ENCODE assay signal across 8 mouse cellular contexts in the genomic region with DNA sequence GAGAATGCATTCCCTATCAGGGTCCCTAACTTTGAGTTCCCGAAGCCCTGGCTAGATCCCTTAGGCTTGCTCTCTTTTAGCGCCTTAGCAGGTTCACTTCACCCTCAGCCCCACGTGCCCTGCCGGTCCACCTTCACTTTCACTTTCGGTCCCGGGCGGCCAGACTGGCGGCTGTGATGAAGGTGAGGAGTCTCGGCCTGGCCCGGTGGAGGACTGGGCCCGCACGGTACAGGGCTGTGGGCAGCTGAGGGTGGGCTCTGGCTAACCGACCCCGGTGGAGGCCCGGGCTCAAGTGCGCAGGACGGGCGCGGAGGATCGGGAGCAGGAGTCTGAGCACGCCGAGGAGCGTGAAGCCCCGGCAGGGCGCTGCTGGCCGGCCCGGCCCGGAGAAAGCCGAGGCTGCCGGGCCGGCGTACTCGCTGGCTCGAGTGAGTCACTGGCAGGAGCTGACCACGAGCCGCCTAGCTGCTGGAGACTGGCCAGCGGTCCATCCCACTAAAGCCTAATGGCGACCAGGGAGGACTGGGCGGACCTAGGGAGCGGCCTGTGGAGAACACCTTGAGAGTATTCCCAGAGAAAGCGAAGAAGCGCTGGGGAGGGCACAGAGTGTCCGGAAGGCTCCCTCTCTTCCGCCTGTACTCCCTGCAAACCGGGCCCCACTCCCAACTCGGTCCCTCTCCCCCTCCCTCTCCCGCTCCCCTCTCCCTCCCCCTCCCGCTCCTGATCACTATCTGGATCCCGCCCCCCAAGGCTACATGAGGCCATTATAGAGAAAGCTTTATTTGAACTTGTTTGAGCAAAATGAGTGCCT. TPM values are rescaled to one million over a fixed set of nuclear protein-coding genes. Genes with fewer than 3 reads are reported as not detected.
DNase-seq lines count a peak whose midpoint lies in the region; ATAC-seq and TF ChIP-seq lines count a peak whose summit lies in the region.

No protein-coding gene starts in this region.

- peak overlapping the region; percentile 81 for H3K9ac ChIP-seq in forebrain, embryonic 16.5 days (replicated peaks; ENCODE audit: low read depth, low read length)
- H3K9ac ChIP-seq in neural tube, embryonic 14.5 days (replicated peaks; ENCODE audit: low read depth, low read length): peak overlapping the region; percentile 76

- TF ChIP-seq POLR2A in testis, adult 2 months (IDR thresholded peaks at IDR 0.05; ENCODE audit: control insufficient read depth, low read depth, low read length): peak; percentile 44; the same call in 1 of the 2 replicates

- peak; percentile 64 for ATAC-seq in G1E (ENCODE audit: extremely low read depth, insufficient number of reproducible peaks, low FRiP score, poor library complexity, severe bottlenecking)
- peak; percentile 89 for ATAC-seq in forebrain, embryonic 16.5 days
- ATAC-seq in neural tube, embryonic 14.5 days (ENCODE audit: low read depth): peak; percentile 88

- intact Hi-C loops in heart, postnatal 25 days (cut with DNase I): loop anchor here (2.0 kb wide), 1 partner anchor 215 kb away; no protein-coding TSS in a partner anchor

- peak overlapping the region; percentile 93 for H3K4me2 ChIP-seq in forebrain, embryonic 16.5 days (ENCODE audit: low read length)
- H3K4me2 ChIP-seq in neural tube, embryonic 14.5 days (ENCODE audit: low read depth, low read length): peak overlapping the region; percentile 65

- no peaks in the 10 kb centered on the region for H3K9me3 ChIP-seq in G1E (replicated peaks)
- H3K9me3 ChIP-seq in forebrain, embryonic 16.5 days (ENCODE audit: control insufficient read depth, low read length): no peaks in the 10 kb centered on the region
- H3K9me3 ChIP-seq in neural tube, embryonic 14.5 days (ENCODE audit: control insufficient read depth, low read length): no peaks in the 10 kb centered on the region

- peak overlapping the region; percentile 94 for H3K4me3 ChIP-seq in G1E (ENCODE audit: low read depth, low read length)
- peak overlapping the region; percentile 85 for H3K4me3 ChIP-seq in forebrain, embryonic 16.5 days (replicated peaks; ENCODE audit: low read length)
- H3K4me3 ChIP-seq in neural tube, embryonic 14.5 days (ENCODE audit: low read depth, low read length): peak overlapping the region; percentile 74
- H3K4me3 ChIP-seq in testis, adult 2 months (ENCODE audit: control insufficient read depth, low read depth, low read length): peak overlapping the region; percentile 88

- peak; percentile 59 for DNase-seq in G1E (ENCODE audit: low spot score)
- peak; percentile 85 to 87 for DNase-seq in cerebellum, adult 18-20 months
- DNase-seq in heart, postnatal 25 days (ENCODE audit: low spot score): peak; percentile 69
- peak; percentile 32 to 69 for DNase-seq in layer of hippocampus, adult 18-20 months (ENCODE audit: low spot score in 2 of 2)
- peak; percentile 86 to 89 for DNase-seq in lung, adult 18-20 months

- no peaks in the 10 kb centered on the region for H3K36me3 ChIP-seq in G1E (replicated peaks)
- H3K36me3 ChIP-seq in forebrain, embryonic 16.5 days (ENCODE audit: control insufficient read depth, insufficient read depth): no peaks in the 10 kb centered on the region
- no peaks in the 10 kb centered on the region for H3K36me3 ChIP-seq in neural tube, embryonic 14.5 days (ENCODE audit: control insufficient read depth, insufficient read depth, low read length)
- H3K36me3 ChIP-seq in testis, adult 2 months (ENCODE audit: control insufficient read depth, insufficient read depth, low read length): no peaks in the 10 kb centered on the region

- H3K4me1 ChIP-seq in G1E (ENCODE audit: insufficient read depth, low read depth, low read length): peaks cover 2% of the 10 kb centered on the region
- peaks cover 5% of the 10 kb centered on the region for H3K4me1 ChIP-seq in forebrain, embryonic 16.5 days (replicated peaks; ENCODE audit: control insufficient read depth, insufficient read depth, low read length)
- no peaks in the 10 kb centered on the region; the same call in 1 of the 2 replicates for H3K4me1 ChIP-seq in neural tube, embryonic 14.5 days (ENCODE audit: control insufficient read depth, insufficient read depth, low read length)
- H3K4me1 ChIP-seq in testis, adult 2 months (ENCODE audit: control insufficient read depth, insufficient read depth, low read length): peaks cover 2% of the 10 kb centered on the region; the same call in 1 of the 2 replicates

- H3K27me3 ChIP-seq in G1E (ENCODE audit: insufficient read depth, low read length): no peaks in the 10 kb centered on the region
- H3K27me3 ChIP-seq in forebrain, embryonic 16.5 days (replicated peaks; ENCODE audit: control insufficient read depth, insufficient read depth, low read length): no peaks in the 10 kb centered on the region
- no peaks in the 10 kb centered on the region for H3K27me3 ChIP-seq in neural tube, embryonic 14.5 days (ENCODE audit: control insufficient read depth, insufficient read depth, low read length)
- H3K27me3 ChIP-seq in testis, adult 2 months (ENCODE audit: control insufficient read depth, insufficient read depth, low read length): no peaks in the 10 kb centered on the region

- no peak for TF ChIP-seq CTCF in G1E (IDR thresholded peaks at IDR 0.05; ENCODE audit: low read depth, low read length)
- no peak for TF ChIP-seq CTCF in testis, adult 2 months (IDR thresholded peaks at IDR 0.05; ENCODE audit: control insufficient read depth, insufficient read depth, insufficient replicate concordance, low read depth, low read length)

- 0% methylated on average over 34 of the region's 49 CpGs for WGBS in forebrain, embryonic 16.5 days
- under 1% methylated on average over 46 of the region's 49 CpGs for WGBS in neural tube, embryonic 14.5 days

- peak overlapping the region; percentile 65 for H3K27ac ChIP-seq in forebrain, embryonic 16.5 days (ENCODE audit: low read length)
- H3K27ac ChIP-seq in neural tube, embryonic 14.5 days (ENCODE audit: low read depth, low read length): peak overlapping the region; percentile 75
- H3K27ac ChIP-seq in testis, adult 2 months (ENCODE audit: control insufficient read depth, insufficient read depth, low read depth, low read length): peak overlapping the region; percentile 90

RNA-seq across cellular contexts. Expression of a gene that starts 0.5 kb away (rescaled TPM):
- 22.2 and 37.8 TPM in 2 replicates for total RNA-seq in G1E (2014; fragmentation: Nextera tagmentation)
- 28.1 and 31.4 TPM in 2 replicates for total RNA-seq in G1E (2017)
- polyA plus RNA-seq in G1E (2012): 0.55 and 0.78 TPM in 2 replicates
- polyA plus RNA-seq in forebrain, embryonic 16.5 days (2015; fragmentation: Nextera tagmentation; extraction: Ambion mirVana): 3.1 and 5.6 TPM in 2 replicates
- total RNA-seq in heart, postnatal 25 days (2021): 10 to 100 TPM; 37.7 to 48.1 TPM
- 1 to 10 TPM; 8.7 to 9.3 TPM for total RNA-seq in layer of hippocampus, adult 18-20 months (2021)
- polyA plus RNA-seq in neural tube, embryonic 14.5 days (2014; fragmentation: Nextera tagmentation; extraction: Ambion mirVana): 4.7 and 4.8 TPM in 2 replicates
- polyA plus RNA-seq in testis, adult 2 months (2012; rRNA removed): 2.9 and 3.1 TPM in 2 replicates

Comparison
In these comparisons a context has a peak if more than half of its experiments do, and no peak if none do; other contexts are left out.
1. Peak in every context shown above with its lines: DNase-seq, ATAC-seq, H3K4me3 ChIP-seq and H3K27ac ChIP-seq.